Mouse (Mus musculus): ENCODE data around the gene Dclre1b. TPM values are rescaled to one million over a fixed set of nuclear protein-coding genes. Genes with fewer than 3 reads are reported as not detected.
"Not testable (repeated sequence)": the region's sequence is repeated elsewhere in the genome, so short reads cannot be mapped to it uniquely, and the experiment has no call there.

Gene Dclre1b
- polyA plus RNA-seq, 1 experiment: 3.9 TPM

DNA sequence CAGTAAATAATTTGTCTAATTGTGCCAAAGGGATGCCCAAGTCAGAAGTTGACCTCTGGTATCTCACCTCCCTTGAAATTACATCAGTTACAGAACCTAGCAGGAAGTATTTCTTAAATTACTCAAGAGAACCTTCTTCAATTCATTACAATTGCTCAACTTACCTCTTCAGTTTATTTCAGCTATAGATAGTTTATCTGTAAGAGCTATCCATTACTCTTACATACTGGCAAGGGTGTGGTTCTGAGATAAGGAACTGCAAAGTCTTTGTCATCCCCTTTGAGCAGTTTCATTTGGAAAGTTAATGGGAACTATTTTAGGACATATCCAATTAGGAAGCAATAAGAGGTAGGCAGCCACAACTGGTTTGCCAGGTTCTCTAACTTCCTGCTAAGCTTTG lies 23.2 kb upstream of the Dclre1b start, which contains the start of gene Bcl2l15:
Bcl2l15 (plus strand) TSS at position 176 of the 400 bp plus-strand sequence.
- H3K79me2 ChIP-seq (ENCODE audit: control insufficient read depth, insufficient read depth): no peaks in the 10 kb centered on the region
- no peak for TF ChIP-seq REST (IDR thresholded peaks at IDR 0.05; ENCODE audit: insufficient read depth, insufficient read length)
- TF ChIP-seq MYOD1 (IDR thresholded peaks at IDR 0.05; ENCODE audit: control insufficient read depth in 1 of 3, insufficient read length in 2 of 3, low read depth in 2 of 3): no peak
- no peak for TF ChIP-seq SRF (IDR thresholded peaks at IDR 0.05; ENCODE audit: control insufficient read depth, insufficient read length, low read depth)
- no peak for TF ChIP-seq TCF3 (IDR thresholded peaks at IDR 0.05; ENCODE audit: insufficient read length, low read depth)
- no peak within 1 kb of the TSS for H3K4me3 ChIP-seq
- no peaks in the 10 kb centered on the region for H3K36me3 ChIP-seq (ENCODE audit: control insufficient read depth, insufficient read depth)
- H3K27me3 ChIP-seq (ENCODE audit: control insufficient read depth, insufficient read depth, insufficient read length): no peaks in the 10 kb centered on the region
- H3ac ChIP-seq (ENCODE audit: control insufficient read depth, insufficient read length): no peak within 1 kb of the TSS
- no peak within 1 kb of the TSS for H3K4me2 ChIP-seq (ENCODE audit: low read depth)

DNA sequence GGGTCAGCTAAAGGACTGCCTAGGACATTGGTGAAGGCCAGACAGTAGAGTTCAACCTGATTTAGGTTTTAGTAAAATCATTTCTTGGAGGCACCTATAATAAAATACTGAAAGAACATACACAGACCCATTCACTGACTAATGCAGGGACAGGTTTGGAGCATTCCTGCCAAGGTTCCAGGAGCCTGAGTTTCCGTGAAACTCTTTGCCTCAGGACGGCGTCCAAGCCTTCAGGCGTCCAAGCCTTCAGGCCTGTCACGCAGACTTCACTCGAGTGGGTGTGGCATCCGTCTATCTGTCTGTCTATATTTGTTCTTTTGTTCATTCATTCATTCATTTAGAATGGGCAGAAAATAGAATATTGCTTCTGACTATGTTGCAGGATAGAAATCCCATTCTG lies 21.9 kb upstream of the Dclre1b start:
- H3K4me2 ChIP-seq (ENCODE audit: low read depth): no peak overlapping the region
- H3ac ChIP-seq (ENCODE audit: control insufficient read depth, insufficient read length): no peak overlapping the region
- H3K79me2 ChIP-seq (ENCODE audit: control insufficient read depth, insufficient read depth): no peaks in the 10 kb centered on the region
- H3K36me3 ChIP-seq (ENCODE audit: control insufficient read depth, insufficient read depth): no peaks in the 10 kb centered on the region
- no peak overlapping the region for H3K4me3 ChIP-seq
- no peaks in the 10 kb centered on the region for H3K27me3 ChIP-seq (ENCODE audit: control insufficient read depth, insufficient read depth, insufficient read length)
- TF ChIP-seq POLR2A (IDR thresholded peaks at IDR 0.05; ENCODE audit: insufficient read length, low read depth) (no peak), E2F4 (IDR thresholded peaks at IDR 0.05; ENCODE audit: insufficient read depth) (no peak), MAX (IDR thresholded peaks at IDR 0.05; ENCODE audit: low read depth) (no peak), MYOG (IDR thresholded peaks at IDR 0.05; ENCODE audit: control insufficient read depth in 1 of 3, insufficient read depth in 1 of 3, insufficient read length in 2 of 3, low read depth in 2 of 3) (no peak), USF1 (IDR thresholded peaks at IDR 0.05; ENCODE audit: low read depth) (no peak), REST (IDR thresholded peaks at IDR 0.05; ENCODE audit: insufficient read depth, insufficient read length) (no peak), CEBPB (IDR thresholded peaks at IDR 0.05; ENCODE audit: insufficient read depth, poor library complexity, severe bottlenecking) (no peak), SRF (IDR thresholded peaks at IDR 0.05; ENCODE audit: control insufficient read depth, insufficient read length, low read depth) (no peak), MYOD1 (IDR thresholded peaks at IDR 0.05; ENCODE audit: control insufficient read depth in 1 of 3, insufficient read length in 2 of 3, low read depth in 2 of 3) (no peak), POLR2AphosphoS2 (IDR thresholded peaks at IDR 0.05; ENCODE audit: insufficient read length, low read depth) (no peak), TCF12 (IDR thresholded peaks at IDR 0.05; ENCODE audit: insufficient read depth, poor library complexity, severe bottlenecking) (no peak), TCF3 (IDR thresholded peaks at IDR 0.05; ENCODE audit: insufficient read length, low read depth) (no peak)

DNA sequence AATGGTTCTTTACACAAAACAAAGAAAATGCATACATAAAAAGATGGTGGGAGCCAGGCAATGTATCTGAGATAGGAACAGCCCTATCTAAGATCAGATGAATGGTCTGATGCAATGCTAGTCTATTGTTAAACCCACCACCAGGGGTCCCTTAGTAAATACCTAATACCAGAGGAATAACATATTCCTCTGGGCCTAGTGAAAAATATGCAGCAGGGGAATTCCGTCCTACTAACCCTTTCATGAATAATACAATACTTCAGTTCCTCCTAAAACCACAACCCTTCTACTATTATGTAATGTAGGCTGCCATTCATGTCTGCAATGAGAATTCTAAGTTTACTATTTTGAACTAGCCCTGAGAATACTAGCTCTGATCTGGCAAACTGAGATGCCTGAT lies 21.4 kb upstream of the Dclre1b start:
- H3K27me3 ChIP-seq (ENCODE audit: control insufficient read depth, insufficient read depth, insufficient read length); H3K4me2 ChIP-seq (ENCODE audit: low read depth); H3K4me3 ChIP-seq; H3K79me2 ChIP-seq (ENCODE audit: control insufficient read depth, insufficient read depth); H3ac ChIP-seq (ENCODE audit: control insufficient read depth, insufficient read length); H3K36me3 ChIP-seq (ENCODE audit: control insufficient read depth, insufficient read depth): not testable (repeated sequence)

DNA sequence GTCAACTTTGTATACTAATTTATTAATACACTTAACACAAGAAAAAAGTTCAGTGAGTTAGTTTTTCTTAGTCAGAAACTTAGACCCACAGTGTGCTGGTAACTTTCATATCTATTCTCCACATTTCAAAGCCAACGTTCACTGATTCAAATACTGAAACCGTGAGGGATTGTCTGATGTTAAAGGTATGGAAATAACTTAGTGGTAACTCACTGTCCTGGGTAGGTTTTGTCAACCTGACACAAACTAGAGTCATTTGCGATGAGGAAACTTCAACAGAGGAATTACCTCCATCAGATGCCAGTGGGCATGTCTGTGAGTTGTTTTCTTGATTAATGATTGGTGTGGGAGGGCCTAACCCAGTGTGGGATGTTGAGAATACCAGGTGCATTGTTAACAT lies 19.8 kb upstream of the Dclre1b start:
- Histone ChIP-seq H3K4me3 (no peak overlapping the region), H3K4me2 (ENCODE audit: low read depth) (no peak overlapping the region), H3K79me2 (ENCODE audit: control insufficient read depth, insufficient read depth) (no peaks in the 10 kb centered on the region), H3K27me3 (ENCODE audit: control insufficient read depth, insufficient read depth, insufficient read length) (no peaks in the 10 kb centered on the region), H3K36me3 (ENCODE audit: control insufficient read depth, insufficient read depth) (no peaks in the 10 kb centered on the region), H3ac (ENCODE audit: control insufficient read depth, insufficient read length) (no peak overlapping the region)
- TF ChIP-seq MYOG (IDR thresholded peaks at IDR 0.05; ENCODE audit: control insufficient read depth in 1 of 3, insufficient read depth in 1 of 3, insufficient read length in 2 of 3, low read depth in 2 of 3) (no peak), POLR2A (IDR thresholded peaks at IDR 0.05; ENCODE audit: insufficient read length, low read depth) (no peak), SRF (IDR thresholded peaks at IDR 0.05; ENCODE audit: control insufficient read depth, insufficient read length, low read depth) (no peak), E2F4 (IDR thresholded peaks at IDR 0.05; ENCODE audit: insufficient read depth) (no peak), USF1 (IDR thresholded peaks at IDR 0.05; ENCODE audit: low read depth) (no peak), CEBPB (IDR thresholded peaks at IDR 0.05; ENCODE audit: insufficient read depth, poor library complexity, severe bottlenecking) (no peak), TCF12 (IDR thresholded peaks at IDR 0.05; ENCODE audit: insufficient read depth, poor library complexity, severe bottlenecking) (no peak), TCF3 (IDR thresholded peaks at IDR 0.05; ENCODE audit: insufficient read length, low read depth) (no peak), MAX (IDR thresholded peaks at IDR 0.05; ENCODE audit: low read depth) (no peak), POLR2AphosphoS2 (IDR thresholded peaks at IDR 0.05; ENCODE audit: insufficient read length, low read depth) (no peak), REST (IDR thresholded peaks at IDR 0.05; ENCODE audit: insufficient read depth, insufficient read length) (no peak), MYOD1 (IDR thresholded peaks at IDR 0.05; ENCODE audit: control insufficient read depth in 1 of 3, insufficient read length in 2 of 3, low read depth in 2 of 3) (no peak)

DNA sequence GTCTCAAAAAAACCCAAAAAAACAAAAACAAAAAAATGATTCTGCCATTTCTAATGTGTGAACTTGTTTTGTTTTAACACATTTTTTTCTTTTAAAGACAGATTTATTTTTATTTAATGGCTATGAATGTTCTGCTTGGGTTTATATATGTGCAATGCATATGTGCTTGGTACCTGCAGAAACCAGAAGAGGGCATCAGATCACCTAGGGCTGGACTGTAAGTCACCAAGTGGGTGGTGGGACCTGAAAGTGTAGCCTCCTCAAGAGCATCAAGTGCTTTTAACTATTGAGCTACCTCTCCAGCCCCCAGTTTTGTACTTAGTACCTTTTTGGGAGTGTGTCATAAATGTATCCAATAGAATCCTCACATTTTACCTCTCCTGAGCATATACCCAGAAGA lies 18.3 kb upstream of the Dclre1b start:
- Histone ChIP-seq H3K4me3 (no peak overlapping the region), H3K36me3 (ENCODE audit: control insufficient read depth, insufficient read depth) (peaks cover 11% of the 10 kb centered on the region), H3ac (ENCODE audit: control insufficient read depth, insufficient read length) (no peak overlapping the region), H3K79me2 (ENCODE audit: control insufficient read depth, insufficient read depth) (no peaks in the 10 kb centered on the region), H3K4me2 (ENCODE audit: low read depth) (no peak overlapping the region), H3K27me3 (ENCODE audit: control insufficient read depth, insufficient read depth, insufficient read length) (no peaks in the 10 kb centered on the region)
- TF ChIP-seq USF1 (IDR thresholded peaks at IDR 0.05; ENCODE audit: low read depth) (no peak), CEBPB (IDR thresholded peaks at IDR 0.05; ENCODE audit: insufficient read depth, poor library complexity, severe bottlenecking) (no peak), SRF (IDR thresholded peaks at IDR 0.05; ENCODE audit: control insufficient read depth, insufficient read length, low read depth) (no peak), TCF3 (IDR thresholded peaks at IDR 0.05; ENCODE audit: insufficient read length, low read depth) (no peak), REST (IDR thresholded peaks at IDR 0.05; ENCODE audit: insufficient read depth, insufficient read length) (no peak), TCF12 (IDR thresholded peaks at IDR 0.05; ENCODE audit: insufficient read depth, poor library complexity, severe bottlenecking) (no peak), POLR2AphosphoS2 (IDR thresholded peaks at IDR 0.05; ENCODE audit: insufficient read length, low read depth) (no peak)

Data from myocyte (in vitro differentiated cells).